Mouse (Mus musculus): ENCODE results near the gene 1810024B03Rik.
A peak's percentile ranks its signal among the peaks of the same experiment; 100 is the strongest.

Gene 1810024B03Rik

GRCm38 (mm10) chr2:127166261-127166660 lies 41.8 kb downstream of the 1810024B03Rik start:
- peak; percentile 23 for DNase-seq

GRCm38 (mm10) chr2:127165675-127166074 lies 42.4 kb downstream of the 1810024B03Rik start:
- no peak for DNase-seq

- no peak for DNase-seq
Observed at GRCm38 (mm10) chr2:127145699-127146098, 62.4 kb downstream of the 1810024B03Rik start.

- DNase-seq = peak; percentile 16
Observed at GRCm38 (mm10) chr2:127143158-127144063, 64.7 kb downstream of the 1810024B03Rik start, which contains the start of gene Itpripl1. Itpripl1 (minus strand) TSS chr2:127143442.

- no peak for DNase-seq
Observed at GRCm38 (mm10) chr2:127142577-127143157, 65.4 kb downstream of the 1810024B03Rik start.

- DNase-seq = no peak
Observed at GRCm38 (mm10) chr2:127142031-127142430, 66.0 kb downstream of the 1810024B03Rik start.

- no peak for DNase-seq
Observed at GRCm38 (mm10) chr2:127140011-127140410, 68.1 kb downstream of the 1810024B03Rik start.

- DNase-seq = no peak
Observed at GRCm38 (mm10) chr2:127139605-127140004, 68.5 kb downstream of the 1810024B03Rik start.

GRCm38 (mm10) chr2:127139094-127139493 lies 69.0 kb downstream of the 1810024B03Rik start:
- DNase-seq = no peak

GRCm38 (mm10) chr2:127138449-127138848 lies 69.6 kb downstream of the 1810024B03Rik start:
- no peak for DNase-seq

GRCm38 (mm10) chr2:127137838-127138420 lies 70.2 kb downstream of the 1810024B03Rik start:
- DNase-seq = no peak

- no peak for DNase-seq
Observed at GRCm38 (mm10) chr2:127136979-127137378, 71.1 kb downstream of the 1810024B03Rik start.
